In genomic region chr7:132777728-132778453, GRCm38 (mm10) we compare ENCODE assay signal across 14 mouse cellular contexts. TPM values are rescaled to one million over a fixed set of nuclear protein-coding genes. Genes with fewer than 3 reads are reported as not detected.
DNase-seq lines count a peak whose midpoint lies in the region; ATAC-seq and TF ChIP-seq lines count a peak whose summit lies in the region.
"Had no signal": no experiment of that assay in that cellular context is flagged by ENCODE, and none has a peak within 500 bp of the region (broad histone marks: within the 10 kb centered on the region; RNA-seq: fewer than 3 reads in every experiment).

No protein-coding gene starts in this region.

- WGBS in kidney, adult 2 months, result 96% methylated on average over 1 of the region's 1 CpGs
- 100% methylated on average over 1 of the region's 1 CpGs for WGBS in liver, adult 2 months
- 77% methylated on average over 1 of the region's 1 CpGs for WGBS in midbrain, embryonic 10.5 days

- H3K4me1 ChIP-seq in kidney, adult 2 months (ENCODE audit: control insufficient read depth, insufficient read depth, low read length), result peaks cover 52% of the 10 kb centered on the region
- H3K4me1 ChIP-seq in liver, adult 2 months (ENCODE audit: control insufficient read depth, insufficient read depth, low read length), result peaks cover 38% of the 10 kb centered on the region
- peaks cover 31% of the 10 kb centered on the region for H3K4me1 ChIP-seq in midbrain, embryonic 10.5 days

- H3K9ac ChIP-seq in liver, adult 2 months (ENCODE audit: low read depth, low read length), result no peak overlapping the region
- H3K9ac ChIP-seq: hindbrain, embryonic 12.5 days; midbrain, embryonic 15.5 days; neural tube, embryonic 15.5 days had no signal

- peak overlapping the region; percentile 88 for H3K27ac ChIP-seq in kidney, adult 2 months (ENCODE audit: insufficient read depth, low read depth, low read length)
- H3K27ac ChIP-seq in liver, adult 2 months (replicated peaks; ENCODE audit: insufficient read depth, low read depth, low read length), result peak overlapping the region; percentile 96
- H3K27ac ChIP-seq in midbrain, embryonic 10.5 days (replicated peaks), result no peak overlapping the region
- H3K27ac ChIP-seq: heart, embryonic 10.5 days; hindbrain, embryonic 12.5 days; midbrain, embryonic 15.5 days; neural tube, embryonic 15.5 days had no signal

- no peaks in the 10 kb centered on the region for H3K27me3 ChIP-seq in kidney, adult 2 months (replicated peaks; ENCODE audit: control insufficient read depth, insufficient read depth, low read length)
- H3K27me3 ChIP-seq in liver, adult 2 months (ENCODE audit: control insufficient read depth, insufficient read depth, low read length), result no peaks in the 10 kb centered on the region
- H3K27me3 ChIP-seq in midbrain, embryonic 10.5 days (ENCODE audit: low read depth, poor library complexity, severe bottlenecking), result no peaks in the 10 kb centered on the region
- H3K27me3 ChIP-seq: hindbrain, embryonic 12.5 days; midbrain, embryonic 15.5 days; neural tube, embryonic 15.5 days had no signal

- H3K36me3 ChIP-seq in kidney, adult 2 months (ENCODE audit: control insufficient read depth, insufficient read depth, low read length), result no peaks in the 10 kb centered on the region; the same call in 1 of the 2 replicates
- H3K36me3 ChIP-seq in liver, adult 2 months (ENCODE audit: control insufficient read depth, insufficient read depth, low read length), result no peaks in the 10 kb centered on the region
- H3K36me3 ChIP-seq in midbrain, embryonic 10.5 days, result peaks cover 64% of the 10 kb centered on the region
- H3K36me3 ChIP-seq: midbrain, embryonic 15.5 days had no signal

- no peak for ATAC-seq in inflammation-experienced regulatory T-cells, adult 6 months
- ATAC-seq: midbrain, embryonic 15.5 days had no signal

- H3K79me2 ChIP-seq in liver, adult 2 months (ENCODE audit: control insufficient read depth, insufficient read depth, low read length), result peaks cover 5% of the 10 kb centered on the region; the same call in 1 of the 2 replicates

- no peak for TF ChIP-seq CTCF in kidney, adult 2 months (conservative IDR thresholded peaks at IDR 0.05; ENCODE audit: insufficient read depth, insufficient read length, low read depth, low read length)
- no peak for TF ChIP-seq CTCF in liver, adult 2 months (IDR thresholded peaks at IDR 0.05; ENCODE audit: low read depth, low read length)

- no peak for TF ChIP-seq POLR2A in kidney, adult 2 months (IDR thresholded peaks at IDR 0.05; ENCODE audit: low read depth, low read length)
- no peak for TF ChIP-seq POLR2A in liver, adult 2 months (IDR thresholded peaks at IDR 0.05; ENCODE audit: extremely low read depth, insufficient read depth, low read length)

- H3K4me3 ChIP-seq in kidney, adult 2 months (ENCODE audit: insufficient read depth, low read depth, low read length), result no peak overlapping the region
- no peak overlapping the region for H3K4me3 ChIP-seq in liver, adult 2 months (ENCODE audit: insufficient read depth, low read depth, low read length)
- H3K4me3 ChIP-seq in midbrain, embryonic 10.5 days, result no peak overlapping the region
- H3K4me3 ChIP-seq: heart, embryonic 10.5 days; hindbrain, embryonic 12.5 days; left cerebral cortex, adult 2 months; midbrain, embryonic 15.5 days; neural tube, embryonic 15.5 days had no signal

- no peaks in the 10 kb centered on the region for H3K9me3 ChIP-seq in midbrain, embryonic 10.5 days (replicated peaks)
- H3K9me3 ChIP-seq: heart, embryonic 10.5 days; hindbrain, embryonic 12.5 days; midbrain, embryonic 15.5 days; neural tube, embryonic 15.5 days had no signal

- DNase-seq in kidney, adult 2 months, result no peak
- DNase-seq in kidney, postnatal 25 days, result no peak
- peak; percentile 70 for DNase-seq in c-Kit-positive CD71-positive TER-119-negative erythroid progenitor cells, embryonic 14.5 days (ENCODE audit: low read depth)
- DNase-seq in liver, adult 2 months (ENCODE audit: extremely low read depth, low read depth, low spot score), result no peak
- peak; percentile 71 to 83 for DNase-seq in spleen, postnatal 10 days (ENCODE audit: low spot score in 2 of 2)
- DNase-seq in thymus, postnatal 4 days, result no peak
- DNase-seq in midbrain, embryonic 10.5 days (ENCODE audit: low spot score), result no peak
- DNase-seq: thymus, postnatal 36 days had no signal

RNA-seq across cellular contexts. Expression of gene Fam53b, which starts 35.8 kb away (rescaled TPM):
- 29.3 and 31.1 TPM in 2 replicates for polyA plus RNA-seq in kidney, adult 2 months (2012; rRNA removed)
- 4.3 and 7.6 TPM in 2 replicates for total RNA-seq in liver, adult 2 months (2014; rRNA removed)
- 9.1 and 9.9 TPM in 2 replicates for polyA plus RNA-seq in liver, adult 2 months (2012; rRNA removed)
- polyA plus RNA-seq in inflammation-experienced regulatory T-cells, adult 6 months (2017; shearing (Covaris generic)), result 10 to 100 TPM; 53.1 to 85.7 (median 80.7) TPM
- polyA plus RNA-seq in midbrain, embryonic 10.5 days (2016; fragmentation: Nextera tagmentation; extraction: Ambion mirVana), result 23.1 and 25.0 TPM in 2 replicates

Comparison
In these comparisons a context has a peak if more than half of its experiments do, and no peak if none do; other contexts are left out.
1. DNase-seq: peak in c-Kit-positive CD71-positive TER-119-negative erythroid progenitor cells, embryonic 14.5 days (single experiment) and spleen, postnatal 10 days (2 of 2); none in kidney, adult 2 months (single experiment), kidney, postnatal 25 days (0 of 2), liver, adult 2 months (single experiment), thymus, postnatal 4 days (single experiment) and midbrain, embryonic 10.5 days (single experiment).